Mouse (Mus musculus): Measurements from ENCODE around the gene Tns4. TPM values are rescaled to one million over a fixed set of nuclear protein-coding genes. Genes with fewer than 3 reads are reported as not detected.

Gene Tns4
- polyA plus RNA-seq, 1 experiment from 2014 or later = 1.5 TPM

GRCm38 (mm10) chr11:99062661-99063060, 26.4 kb downstream of the Tns4 start:
- 86% methylated on average over 7 of the region's 7 CpGs for WGBS
- no peaks in the 10 kb centered on the region for H3K9me3 ChIP-seq
- no peak for ATAC-seq (ENCODE audit: insufficient read depth, low FRiP score, low read depth)
- H3K36me3 ChIP-seq = no peaks in the 10 kb centered on the region
- H3K27me3 ChIP-seq (replicated peaks) = no peaks in the 10 kb centered on the region
- H3K27ac ChIP-seq = no peak overlapping the region
- H3K4me3 ChIP-seq (replicated peaks) = no peak overlapping the region
- H3K4me1 ChIP-seq = peaks cover 20% of the 10 kb centered on the region
- H3K4me2 ChIP-seq = no peak overlapping the region
- no peak overlapping the region for H3K9ac ChIP-seq

GRCm38 (mm10) chr11:99060435-99060834, 28.7 kb downstream of the Tns4 start:
- no peak for ATAC-seq (ENCODE audit: insufficient read depth, low FRiP score, low read depth)
- peak overlapping the region; percentile 36; the same call in 1 of the 2 replicates for H3K27ac ChIP-seq
- H3K9me3 ChIP-seq = no peaks in the 10 kb centered on the region
- WGBS = 61% methylated on average over 3 of the region's 3 CpGs
- no peak overlapping the region for H3K9ac ChIP-seq
- H3K4me1 ChIP-seq = peaks cover 18% of the 10 kb centered on the region
- no peaks in the 10 kb centered on the region for H3K27me3 ChIP-seq (replicated peaks)
- no peak overlapping the region for H3K4me2 ChIP-seq
- H3K36me3 ChIP-seq = no peaks in the 10 kb centered on the region
- no peak overlapping the region for H3K4me3 ChIP-seq (replicated peaks)

GRCm38 (mm10) chr11:99055571-99056452, 33.3 kb downstream of the Tns4 start:
- ATAC-seq (ENCODE audit: insufficient read depth, low FRiP score, low read depth) = peak; percentile 60; the same call in 1 of the 2 replicates
- 19% methylated on average over 8 of the region's 8 CpGs for WGBS
- Histone ChIP-seq H3K27ac (peak overlapping the region; percentile 81), H3K4me2 (no peak overlapping the region), H3K9ac (no peak overlapping the region), H3K9me3 (no peaks in the 10 kb centered on the region), H3K4me1 (peaks cover 18% of the 10 kb centered on the region), H3K36me3 (peaks cover 18% of the 10 kb centered on the region), H3K27me3 (replicated peaks) (no peaks in the 10 kb centered on the region), H3K4me3 (replicated peaks) (no peak overlapping the region)

GRCm38 (mm10) chr11:99055143-99055542, 34.0 kb downstream of the Tns4 start:
- H3K4me3 ChIP-seq (replicated peaks) = no peak overlapping the region
- H3K27me3 ChIP-seq (replicated peaks) = no peaks in the 10 kb centered on the region
- 45% methylated on average over 4 of the region's 4 CpGs for WGBS
- H3K4me1 ChIP-seq = peaks cover 12% of the 10 kb centered on the region
- H3K9ac ChIP-seq = no peak overlapping the region
- no peak for ATAC-seq (ENCODE audit: insufficient read depth, low FRiP score, low read depth)
- H3K4me2 ChIP-seq = no peak overlapping the region
- H3K27ac ChIP-seq = peak overlapping the region; percentile 81
- H3K9me3 ChIP-seq = no peaks in the 10 kb centered on the region
- peaks cover 23% of the 10 kb centered on the region for H3K36me3 ChIP-seq

- Histone ChIP-seq H3K9me3 (no peaks in the 10 kb centered on the region), H3K36me3 (peaks cover 43% of the 10 kb centered on the region), H3K27ac (peak overlapping the region; percentile 87), H3K4me2 (peak overlapping the region; percentile 38; the same call in 1 of the 2 replicates), H3K27me3 (replicated peaks) (no peaks in the 10 kb centered on the region), H3K9ac (no peak overlapping the region), H3K4me3 (replicated peaks) (no peak overlapping the region), H3K4me1 (peaks cover 51% of the 10 kb centered on the region)
- ATAC-seq (ENCODE audit: insufficient read depth, low FRiP score, low read depth) = 0 out of 2 replicates have a peak, but pooled peaks have one; percentile 20
- WGBS = 37% methylated on average over 2 of the region's 2 CpGs
These were observed 41.5 kb downstream of the Tns4 start for GRCm38 (mm10) chr11:99047643-99048042.

- Histone ChIP-seq H3K4me1 (peaks cover 51% of the 10 kb centered on the region), H3K9me3 (no peaks in the 10 kb centered on the region), H3K4me2 (peak overlapping the region; percentile 38), H3K9ac (no peak overlapping the region), H3K27me3 (replicated peaks) (no peaks in the 10 kb centered on the region), H3K4me3 (replicated peaks) (no peak overlapping the region), H3K27ac (peak overlapping the region; percentile 87), H3K36me3 (peaks cover 38% of the 10 kb centered on the region)
- peak; percentile 45; the same call in 1 of the 2 replicates for ATAC-seq (ENCODE audit: insufficient read depth, low FRiP score, low read depth)
- 19% methylated on average over 5 of the region's 5 CpGs for whole genome bisulfite sequencing
These were observed 42.0 kb downstream of the Tns4 start for GRCm38 (mm10) chr11:99047120-99047519.

GRCm38 (mm10) chr11:99045159-99045889, 43.8 kb downstream of the Tns4 start:
- H3K4me3 ChIP-seq (replicated peaks) = no peak overlapping the region
- WGBS = 56% methylated on average over 12 of the region's 12 CpGs

GRCm38 (mm10) chr11:99044306-99044705, 44.8 kb downstream of the Tns4 start:
- no peak overlapping the region for H3K9ac ChIP-seq
- no peak overlapping the region for H3K4me3 ChIP-seq (replicated peaks)
- peaks cover 14% of the 10 kb centered on the region; the same call in 1 of the 2 replicates for H3K36me3 ChIP-seq
- H3K4me1 ChIP-seq = peaks cover 51% of the 10 kb centered on the region
- H3K27me3 ChIP-seq (replicated peaks) = no peaks in the 10 kb centered on the region
- no peaks in the 10 kb centered on the region for H3K9me3 ChIP-seq
- H3K4me2 ChIP-seq = peak overlapping the region; percentile 38
- ATAC-seq (ENCODE audit: insufficient read depth, low FRiP score, low read depth) = no peak
- H3K27ac ChIP-seq = no peak overlapping the region
- 63% methylated on average over 5 of the region's 5 CpGs for WGBS

More at GRCm38 (mm10) chr11:99045159-99045889, 43.8 kb downstream of the Tns4 start:
- Histone ChIP-seq H3K9me3 (no peaks in the 10 kb centered on the region), H3K36me3 (peaks cover 22% of the 10 kb centered on the region), H3K9ac (no peak overlapping the region), H3K27ac (peak overlapping the region; percentile 87; the same call in 1 of the 2 replicates), H3K4me1 (peaks cover 51% of the 10 kb centered on the region), H3K4me2 (peak overlapping the region; percentile 38), H3K27me3 (replicated peaks) (no peaks in the 10 kb centered on the region)
- ATAC-seq (ENCODE audit: insufficient read depth, low FRiP score, low read depth) = no peak

- no peak overlapping the region for H3K27ac ChIP-seq
- no peaks in the 10 kb centered on the region for H3K27me3 ChIP-seq (replicated peaks)
- peak overlapping the region; percentile 38 for H3K4me2 ChIP-seq
- 51% methylated on average over 6 of the region's 6 CpGs for WGBS
- H3K9ac ChIP-seq = no peak overlapping the region
- H3K36me3 ChIP-seq = peaks cover 7% of the 10 kb centered on the region; the same call in 1 of the 2 replicates
- H3K9me3 ChIP-seq = no peaks in the 10 kb centered on the region
- H3K4me3 ChIP-seq (replicated peaks) = peak overlapping the region; percentile 1; the same call in 1 of the 2 replicates
- no peak for ATAC-seq (ENCODE audit: insufficient read depth, low FRiP score, low read depth)
- H3K4me1 ChIP-seq = peaks cover 51% of the 10 kb centered on the region
These were observed 45.5 kb downstream of the Tns4 start for GRCm38 (mm10) chr11:99043632-99044031.

- peak overlapping the region; percentile 92 for H3K4me2 ChIP-seq
- H3K9me3 ChIP-seq = no peaks in the 10 kb centered on the region
- H3K9ac ChIP-seq = peak overlapping the region; percentile 29; the same call in 1 of the 2 replicates
- H3K4me1 ChIP-seq = peaks cover 46% of the 10 kb centered on the region
- ATAC-seq (ENCODE audit: insufficient read depth, low FRiP score, low read depth) = no peak
- no peaks in the 10 kb centered on the region for H3K27me3 ChIP-seq (replicated peaks)
- H3K4me3 ChIP-seq (replicated peaks) = peak overlapping the region; percentile 75
- H3K27ac ChIP-seq = peak overlapping the region; percentile 95
- WGBS = 22% methylated on average over 12 of the region's 12 CpGs
- peaks cover 1% of the 10 kb centered on the region; the same call in 1 of the 2 replicates for H3K36me3 ChIP-seq
These were observed 46.2 kb downstream of the Tns4 start for GRCm38 (mm10) chr11:99042834-99043431.

Data from stomach, embryonic 15.5 days (tissue).